Mouse (Mus musculus): ENCODE measurements around the gene Ldoc1.

Gene Ldoc1

DNA sequence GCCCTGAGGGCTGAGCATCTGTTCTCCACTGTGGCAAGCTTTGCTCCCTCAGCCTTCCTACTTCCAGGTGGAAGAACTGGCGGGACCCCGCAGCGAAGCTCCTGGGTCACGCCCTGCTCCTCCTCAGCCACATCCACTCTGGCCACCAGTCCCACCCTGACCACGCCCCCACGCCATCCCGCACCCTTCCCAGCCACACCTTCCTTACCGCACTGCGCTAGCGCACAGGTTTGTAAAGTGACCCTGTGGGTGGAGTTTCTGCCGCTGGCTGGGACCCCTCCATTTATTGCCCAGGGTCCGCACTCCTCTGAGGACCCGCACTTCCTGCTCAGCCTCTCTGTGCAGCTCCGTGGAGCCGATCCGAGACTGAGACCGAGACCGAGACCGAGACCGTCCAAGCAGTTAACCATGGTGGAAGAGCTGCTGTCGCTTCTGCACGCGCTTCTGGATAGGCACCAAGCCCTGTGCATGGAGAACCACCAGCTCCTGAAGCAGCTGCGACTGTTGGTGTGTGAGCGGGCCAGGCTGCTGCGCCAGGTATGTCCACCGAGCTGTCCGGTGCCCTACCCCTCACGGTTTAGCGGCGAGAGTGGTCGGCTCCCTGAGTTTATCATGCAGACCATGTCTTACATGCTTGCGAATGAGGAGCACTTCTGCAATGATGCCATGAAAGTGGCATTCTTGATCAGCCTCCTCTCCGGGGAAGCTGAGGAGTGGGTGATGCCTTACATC, at the start of gene Ldoc1:
Gene Ldoc1, plus strand, starts transcription at position 196 of the 732 bp plus-strand sequence.
- no peak for DNase-seq (ENCODE audit: low spot score in 2 of 2)

- no peak for DNase-seq (ENCODE audit: low spot score in 2 of 2)
These were observed 834 bp downstream of the Ldoc1 start for GRCm38 (mm10) chrX:61710131-61710530.

- DNase-seq (ENCODE audit: low spot score in 2 of 2) = no peak
These were observed 13.2 kb downstream of the Ldoc1 start for GRCm38 (mm10) chrX:61722281-61723028.

- DNase-seq (ENCODE audit: low spot score in 2 of 2) = no peak
These were observed 14.0 kb downstream of the Ldoc1 start for GRCm38 (mm10) chrX:61723029-61723980.

GRCm38 (mm10) chrX:61727516-61728310, 18.4 kb downstream of the Ldoc1 start:
- DNase-seq (ENCODE audit: low spot score in 2 of 2) = no peak
